Mouse (Mus musculus) gastrocnemius, adult 18-20 months (tissue): Measurements from ENCODE around the gene Tax1bp3. TPM values are rescaled to one million over a fixed set of nuclear protein-coding genes. Genes with fewer than 3 reads are reported as not detected.
A peak's percentile ranks its signal among the peaks of the same experiment; 100 is the strongest.

Experiments
- DNase-seq: peaks from one replicate; pipeline ENCODE4 v3.0.0; 2021; ENCODE audit warnings: low spot score
- total RNA-seq, 2 experiments: library from RNA; stranded (reverse); gene quantifications; 2 replicates each; pipeline ENCODE4 v1.2.3; 2021

The Tax1bp3 gene
- total RNA-seq, 2 experiments from 2014 or later: 7.8 to 12.0 TPM

- peak; percentile 56 for DNase-seq
Observed at GRCm38 (mm10) chr11:73172186-73172585, 4.7 kb upstream of the Tax1bp3 start.

GRCm38 (mm10) chr11:73175612-73176011 is 1.3 kb upstream of the Tax1bp3 start:
- no peak for DNase-seq

DNA sequence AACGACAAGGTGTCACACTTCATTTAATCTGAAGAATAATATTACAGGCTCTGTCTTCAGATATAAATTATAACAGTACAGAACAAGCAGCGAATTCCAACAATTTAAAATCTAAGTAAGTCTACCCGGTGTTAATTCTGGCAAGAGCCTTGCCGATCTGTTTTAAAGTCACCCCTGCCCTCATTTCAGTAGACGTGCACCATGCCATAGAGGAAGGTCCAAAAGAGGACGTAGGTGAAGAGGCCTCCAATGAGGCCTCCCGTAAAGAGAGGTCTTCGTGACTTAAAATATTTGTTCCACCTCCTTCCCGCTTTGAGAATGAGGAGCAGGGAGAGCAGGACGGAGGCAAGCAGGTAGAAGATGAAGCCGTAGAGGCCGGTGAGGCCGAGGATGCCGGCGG is 697 bp upstream of the Tax1bp3 start:
- DNase-seq: no peak

DNA sequence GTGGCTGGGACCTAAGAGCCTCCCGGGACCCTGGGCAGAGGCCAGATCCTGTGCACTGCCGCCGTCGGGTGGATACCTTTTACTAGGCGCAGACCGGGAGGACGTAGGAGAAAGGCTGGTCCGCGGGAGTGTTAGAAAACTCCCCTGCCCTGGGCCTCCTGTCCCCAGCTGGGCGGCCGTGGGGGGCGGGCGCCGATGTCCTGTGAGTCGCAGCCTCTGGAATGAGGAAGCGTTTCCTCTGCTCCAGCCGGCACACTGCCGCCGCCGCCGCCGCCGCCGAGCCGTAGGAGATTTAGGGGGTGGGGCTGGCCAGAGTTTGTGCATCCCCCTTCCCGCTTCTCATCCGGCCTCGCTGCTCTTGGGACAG is 609 bp downstream of the Tax1bp3 start:
- DNase-seq: peak; percentile 77

DNA sequence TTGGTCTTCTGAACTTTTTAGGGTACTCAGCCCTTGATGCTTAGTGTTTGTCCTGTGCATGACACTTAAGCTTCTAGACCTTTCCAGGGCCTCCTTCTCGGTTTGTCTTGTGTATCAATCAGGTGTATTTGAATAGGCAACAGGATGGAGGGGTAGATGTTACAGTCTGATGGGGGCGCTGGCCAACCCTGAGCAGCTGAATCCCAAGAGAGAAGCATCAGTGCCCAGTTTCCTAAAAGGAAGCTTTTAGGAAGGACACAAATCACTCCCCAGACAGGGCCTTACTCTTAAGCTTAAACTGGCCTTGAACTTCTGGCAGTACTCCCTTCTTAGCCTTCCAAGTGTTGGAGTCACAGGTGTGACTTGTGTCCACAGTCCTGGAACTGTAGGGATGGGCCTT is 1.0 kb downstream of the Tax1bp3 start:
- DNase-seq: no peak

DNA sequence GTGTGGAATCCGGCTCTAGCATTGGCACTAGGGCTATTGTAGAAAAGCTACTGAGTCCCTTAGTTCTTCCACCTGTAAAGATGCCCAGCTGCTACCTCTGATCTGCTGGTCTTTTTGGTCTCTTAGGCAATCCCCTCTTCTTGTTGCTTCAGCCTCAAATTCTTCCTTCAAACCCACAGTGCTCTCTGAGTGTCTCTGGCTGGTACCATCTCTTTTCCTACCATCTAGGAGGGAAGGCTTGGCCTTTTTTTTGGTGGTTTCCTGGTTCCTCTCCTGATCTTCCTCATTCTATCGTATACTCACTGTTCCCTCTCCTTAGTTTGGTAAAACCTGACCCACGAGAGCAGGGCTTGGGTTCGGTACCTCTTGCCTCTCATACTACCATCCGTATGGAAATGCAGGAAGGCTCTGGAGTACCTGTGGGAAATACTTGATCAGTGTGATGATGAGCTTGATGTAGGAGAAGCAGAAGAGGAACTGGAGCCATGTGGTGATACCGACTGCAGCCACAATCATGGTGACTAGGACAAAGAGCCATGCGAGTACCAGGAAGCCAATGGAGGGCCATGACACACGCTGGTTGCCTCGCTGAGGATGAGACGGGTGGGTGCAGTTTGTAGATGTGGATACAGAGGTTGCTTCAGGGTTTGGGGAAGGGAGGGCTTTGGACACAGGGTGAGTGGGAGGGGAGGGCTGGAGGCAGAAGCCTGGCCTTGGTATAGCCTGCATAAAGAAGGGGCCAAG is 9.2 kb downstream of the Tax1bp3 start:
- no peak for DNase-seq

GRCm38 (mm10) chr11:73187231-73187630 is 10.3 kb downstream of the Tax1bp3 start:
- no peak for DNase-seq

GRCm38 (mm10) chr11:73193047-73193446 is 16.2 kb downstream of the Tax1bp3 start:
- no peak for DNase-seq

- no peak for DNase-seq
Observed at GRCm38 (mm10) chr11:73194444-73194843, 17.6 kb downstream of the Tax1bp3 start.

DNA sequence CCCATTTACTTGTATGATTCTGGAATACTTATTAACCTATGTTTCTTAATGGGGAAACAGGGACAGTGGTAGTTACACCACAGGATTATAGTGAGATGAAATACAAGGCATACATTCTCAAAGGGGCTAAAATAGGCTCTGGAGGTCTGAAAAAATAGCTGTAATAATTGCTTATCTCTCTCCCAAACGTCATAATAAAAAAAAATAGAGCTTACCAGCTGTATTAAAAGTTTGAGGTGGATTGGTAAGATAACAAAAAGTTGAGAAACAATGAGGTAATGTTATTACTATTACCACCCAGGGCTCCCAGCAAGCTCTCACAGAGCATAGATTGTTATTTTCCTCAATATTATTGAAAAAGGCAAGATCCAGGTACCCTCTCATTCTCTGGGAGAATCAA is 21.3 kb downstream of the Tax1bp3 start:
- no peak for DNase-seq

- DNase-seq: peak; percentile 88
Observed at GRCm38 (mm10) chr11:73198603-73199229, 21.8 kb downstream of the Tax1bp3 start, which contains the start of gene Ctns. TSS of gene Ctns (minus strand) at chr11:73199042.

GRCm38 (mm10) chr11:73199230-73199712 is 22.4 kb downstream of the Tax1bp3 start, which contains the start of gene Shpk:
TSS of gene Shpk (plus strand) at chr11:73199460.
- DNase-seq: peak; percentile 96

DNA sequence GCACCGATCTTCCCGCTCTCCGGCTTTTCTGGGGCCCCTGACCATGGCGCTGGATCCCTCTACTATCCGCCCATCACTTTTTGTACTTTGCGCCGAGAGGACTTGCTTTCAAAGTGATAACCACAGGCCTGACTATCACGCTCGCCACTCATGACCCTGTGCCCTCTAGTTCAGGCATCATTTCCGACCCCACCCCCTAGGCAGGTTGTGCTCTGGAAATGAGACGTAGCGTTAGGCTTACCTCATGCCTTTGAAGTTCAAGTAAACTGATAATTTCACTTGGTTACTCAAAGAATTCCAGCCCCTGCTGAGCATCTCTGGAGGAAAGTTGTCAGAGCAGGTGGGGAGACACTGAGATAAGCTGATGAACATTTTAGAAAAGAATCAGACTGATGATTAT is 23.0 kb downstream of the Tax1bp3 start:
- DNase-seq: no peak

- peak; percentile 21 for DNase-seq
Observed at GRCm38 (mm10) chr11:73201021-73201420, 24.1 kb downstream of the Tax1bp3 start.

- peak; percentile 37 for DNase-seq
Observed at GRCm38 (mm10) chr11:73201597-73201996, 24.7 kb downstream of the Tax1bp3 start.

GRCm38 (mm10) chr11:73203895-73204294 is 27.0 kb downstream of the Tax1bp3 start:
- DNase-seq: peak; percentile 7

GRCm38 (mm10) chr11:73205194-73205593 is 28.3 kb downstream of the Tax1bp3 start:
- no peak for DNase-seq

- DNase-seq: no peak
Observed at GRCm38 (mm10) chr11:73207621-73208020, 30.7 kb downstream of the Tax1bp3 start.

DNA sequence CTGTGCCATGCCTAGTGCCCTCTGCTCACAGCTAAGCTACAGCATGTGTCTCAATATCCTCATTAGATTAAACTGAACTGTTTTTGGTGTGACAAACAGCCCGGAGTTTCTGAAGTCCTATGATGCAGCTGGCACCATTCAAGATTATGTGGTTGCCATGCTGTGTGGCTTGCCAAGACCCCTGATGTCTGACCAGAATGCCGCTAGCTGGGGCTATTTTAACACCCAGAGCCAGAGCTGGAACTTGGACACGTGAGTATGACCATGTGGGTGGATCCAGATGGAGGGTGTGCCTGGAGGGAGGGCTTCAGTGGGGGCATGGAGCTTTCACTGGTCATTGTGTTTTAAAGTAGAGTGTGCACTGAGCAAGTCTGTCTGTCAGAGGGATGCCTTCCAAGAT is 37.1 kb downstream of the Tax1bp3 start:
- no peak for DNase-seq

- no peak for DNase-seq
Observed at GRCm38 (mm10) chr11:73219671-73220070, 42.8 kb downstream of the Tax1bp3 start.

GRCm38 (mm10) chr11:73220651-73221050 is 43.8 kb downstream of the Tax1bp3 start:
- no peak for DNase-seq

DNA sequence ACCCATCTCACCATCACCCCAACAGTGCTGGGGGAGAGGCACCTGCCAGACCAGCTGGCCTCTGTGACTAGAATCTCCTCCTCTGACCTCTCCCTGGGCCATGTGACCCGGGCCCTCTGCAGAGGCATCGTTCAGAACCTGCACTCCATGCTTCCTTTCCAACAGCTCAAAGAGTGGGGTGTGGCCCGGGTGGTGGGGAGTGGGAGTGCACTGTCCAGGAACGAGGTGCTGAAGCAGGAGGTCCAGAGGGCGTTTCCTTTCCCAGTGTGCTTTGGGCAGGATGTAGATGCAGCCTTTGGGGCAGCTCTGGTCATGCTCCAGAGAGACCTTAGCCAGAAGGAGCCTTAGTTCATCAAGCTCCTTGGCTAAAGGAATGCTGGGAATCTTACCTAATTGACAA is 46.0 kb downstream of the Tax1bp3 start:
- DNase-seq: no peak

- peak; percentile 36 for DNase-seq
Observed at GRCm38 (mm10) chr11:73223966-73224365, 47.1 kb downstream of the Tax1bp3 start.
